Mouse (Mus musculus): Measurements from ENCODE around the gene Gm20422.

GRCm38 (mm10) chr8:69791415-69792068, 16.9 kb upstream of the Gm20422 start:
- TF ChIP-seq EP300 (IDR thresholded peaks at IDR 0.05; ENCODE audit: low read depth) (no peak), CTCF (IDR thresholded peaks at IDR 0.05; ENCODE audit: low read depth) (0 out of 2 replicates have a peak, but pooled peaks have one; percentile 11)

Data from liver, postnatal 0 days (tissue).